Comparison of ENCODE assay signal across 9 mouse cellular contexts in genomic region chr13:35782949-35783348, GRCm38 (mm10).
DNase-seq lines count a peak whose midpoint lies in the region; ATAC-seq and TF ChIP-seq lines count a peak whose summit lies in the region.
"Had no signal": no experiment of that assay in that cellular context is flagged by ENCODE, and none has a peak within 500 bp of the region (broad histone marks: within the 10 kb centered on the region; RNA-seq: fewer than 3 reads in every experiment).

No protein-coding gene starts in this region.

- H3K27ac ChIP-seq in forebrain, postnatal 0 days (ENCODE audit: low read depth, low read length) = no peak overlapping the region
- H3K27ac ChIP-seq in intestine, embryonic 16.5 days (ENCODE audit: low read length) = no peak overlapping the region
- H3K27ac ChIP-seq in limb, embryonic 10.5 days = no peak overlapping the region
- H3K27ac ChIP-seq in midbrain, embryonic 14.5 days (replicated peaks; ENCODE audit: low read depth, low read length) = no peak overlapping the region
- H3K27ac ChIP-seq: embryonic facial prominence, embryonic 13.5 days had no signal

- 0 out of 2 replicates have a peak, but pooled peaks have one; percentile 40 for ATAC-seq in forebrain, postnatal 0 days
- peak; percentile 60; the same call in 1 of the 2 replicates for ATAC-seq in intestine, embryonic 16.5 days
- no peak for ATAC-seq in midbrain, embryonic 14.5 days (ENCODE audit: low FRiP score, low TSS enrichment)

- H3K4me3 ChIP-seq in forebrain, postnatal 0 days (ENCODE audit: low read depth, low read length) = no peak overlapping the region
- H3K4me3 ChIP-seq in intestine, embryonic 16.5 days (ENCODE audit: low read length) = no peak overlapping the region
- H3K4me3 ChIP-seq in limb, embryonic 10.5 days = no peak overlapping the region
- no peak overlapping the region for H3K4me3 ChIP-seq in midbrain, embryonic 14.5 days (replicated peaks; ENCODE audit: low read depth, low read length)
- H3K4me3 ChIP-seq: embryonic facial prominence, embryonic 13.5 days had no signal

- H3K27me3 ChIP-seq in forebrain, postnatal 0 days (ENCODE audit: insufficient read depth, low read length) = no peaks in the 10 kb centered on the region
- H3K27me3 ChIP-seq in intestine, embryonic 16.5 days (replicated peaks; ENCODE audit: control insufficient read depth, insufficient read depth, low read length) = no peaks in the 10 kb centered on the region
- no peaks in the 10 kb centered on the region for H3K27me3 ChIP-seq in limb, embryonic 10.5 days (ENCODE audit: low read depth, poor library complexity, severe bottlenecking)
- H3K27me3 ChIP-seq in midbrain, embryonic 14.5 days (ENCODE audit: control insufficient read depth, insufficient read depth, low read length) = no peaks in the 10 kb centered on the region
- H3K27me3 ChIP-seq: embryonic facial prominence, embryonic 13.5 days had no signal

- H3K4me1 ChIP-seq in forebrain, postnatal 0 days (ENCODE audit: insufficient read depth) = no peaks in the 10 kb centered on the region
- no peaks in the 10 kb centered on the region; the same call in 1 of the 2 replicates for H3K4me1 ChIP-seq in intestine, embryonic 16.5 days (ENCODE audit: control insufficient read depth, insufficient read depth, low read length)
- peaks cover 39% of the 10 kb centered on the region for H3K4me1 ChIP-seq in limb, embryonic 10.5 days
- no peaks in the 10 kb centered on the region for H3K4me1 ChIP-seq in midbrain, embryonic 14.5 days (ENCODE audit: control insufficient read depth, insufficient read depth, low read length)

- no peak overlapping the region for H3K4me2 ChIP-seq in forebrain, postnatal 0 days (ENCODE audit: low read depth)
- H3K4me2 ChIP-seq in intestine, embryonic 16.5 days (ENCODE audit: low read depth, low read length) = no peak overlapping the region
- H3K4me2 ChIP-seq in midbrain, embryonic 14.5 days (ENCODE audit: low read length) = no peak overlapping the region
- H3K4me2 ChIP-seq: embryonic facial prominence, embryonic 13.5 days had no signal

- no peaks in the 10 kb centered on the region for H3K36me3 ChIP-seq in forebrain, postnatal 0 days (ENCODE audit: insufficient read depth)
- no peaks in the 10 kb centered on the region; the same call in 1 of the 2 replicates for H3K36me3 ChIP-seq in intestine, embryonic 16.5 days (ENCODE audit: control insufficient read depth, insufficient read depth, low read length)
- H3K36me3 ChIP-seq in limb, embryonic 10.5 days = no peaks in the 10 kb centered on the region
- no peaks in the 10 kb centered on the region for H3K36me3 ChIP-seq in midbrain, embryonic 14.5 days (ENCODE audit: control insufficient read depth, insufficient read depth, low read length)
- H3K36me3 ChIP-seq: embryonic facial prominence, embryonic 13.5 days had no signal

- peak; percentile 16 for DNase-seq in urinary bladder, postnatal 25 days (ENCODE audit: low spot score)
- no peak for DNase-seq in urinary bladder, postnatal 10 days (ENCODE audit: low spot score)
- DNase-seq in cerebellum, adult 11-12 months = peak; percentile 25
- DNase-seq in forebrain, postnatal 0 days = peak; percentile 40
- DNase-seq in limb, embryonic 10.5 days (ENCODE audit: low spot score) = peak; percentile 39
- DNase-seq in midbrain, embryonic 14.5 days = peak; percentile 73
- DNase-seq in thymus, postnatal 25 days = peak; percentile 52

- WGBS in forebrain, postnatal 0 days = 97% methylated on average over 2 of the region's 2 CpGs
- 89% methylated on average over 2 of the region's 2 CpGs for WGBS in intestine, embryonic 16.5 days
- 88% methylated on average over 2 of the region's 2 CpGs for WGBS in limb, embryonic 10.5 days
- 100% methylated on average over 2 of the region's 2 CpGs for WGBS in midbrain, embryonic 14.5 days

- no peaks in the 10 kb centered on the region for H3K9me3 ChIP-seq in forebrain, postnatal 0 days (ENCODE audit: low read length)
- no peaks in the 10 kb centered on the region for H3K9me3 ChIP-seq in intestine, embryonic 16.5 days (ENCODE audit: control insufficient read depth, low read length)
- no peaks in the 10 kb centered on the region for H3K9me3 ChIP-seq in limb, embryonic 10.5 days (replicated peaks)
- no peaks in the 10 kb centered on the region for H3K9me3 ChIP-seq in midbrain, embryonic 14.5 days (ENCODE audit: control insufficient read depth, low read length)
- H3K9me3 ChIP-seq: embryonic facial prominence, embryonic 13.5 days had no signal

- no peak overlapping the region for H3K9ac ChIP-seq in forebrain, postnatal 0 days
- no peak overlapping the region for H3K9ac ChIP-seq in intestine, embryonic 16.5 days (ENCODE audit: low read depth, low read length)
- no peak overlapping the region for H3K9ac ChIP-seq in midbrain, embryonic 14.5 days (replicated peaks; ENCODE audit: low read length)
- H3K9ac ChIP-seq: embryonic facial prominence, embryonic 13.5 days had no signal

- peak; percentile 69 for TF ChIP-seq CTCF in forebrain, postnatal 0 days (IDR thresholded peaks at IDR 0.05; ENCODE audit: low read depth)
